Mouse (Mus musculus): ENCODE data around the gene Olfr1302. TPM values are rescaled to one million over a fixed set of nuclear protein-coding genes. Genes with fewer than 3 reads are reported as not detected.

Olfr1302 gene
- not detected in 2 replicates for polyA plus RNA-seq (2021; fragmentation: Nextera tagmentation)
- long read RNA-seq, experiment 1, result 0 reads
- long read RNA-seq, experiment 2, result 0 reads

GRCm38 (mm10) chr2:111777129-111777528, at the start of gene Olfr1302:
Gene Olfr1302, plus strand, starts transcription at chr2:111777429.

DNA sequence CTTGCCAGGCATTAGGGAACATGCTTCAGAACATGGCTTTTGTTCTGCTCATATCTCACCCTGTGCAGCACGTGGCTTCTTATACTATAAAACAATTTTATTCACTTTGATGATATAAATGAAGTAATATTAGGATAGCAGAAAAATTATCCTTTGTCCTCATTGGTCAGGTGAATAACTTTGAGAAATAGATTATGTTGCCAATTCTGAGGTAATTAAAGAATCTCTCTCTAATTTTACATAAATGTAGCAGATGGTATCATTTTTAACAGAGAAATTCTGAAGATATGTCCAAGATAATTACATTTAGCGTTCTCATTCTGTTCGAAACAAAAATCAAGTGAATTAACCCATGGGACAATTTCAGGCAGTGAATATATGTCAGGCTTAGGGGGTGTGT, 26.5 kb upstream of the Olfr1302 start, which contains the start of gene Olfr1301:
Gene Olfr1301 (plus strand): TSS at position 301 of the 400 bp plus-strand sequence.

DNA sequence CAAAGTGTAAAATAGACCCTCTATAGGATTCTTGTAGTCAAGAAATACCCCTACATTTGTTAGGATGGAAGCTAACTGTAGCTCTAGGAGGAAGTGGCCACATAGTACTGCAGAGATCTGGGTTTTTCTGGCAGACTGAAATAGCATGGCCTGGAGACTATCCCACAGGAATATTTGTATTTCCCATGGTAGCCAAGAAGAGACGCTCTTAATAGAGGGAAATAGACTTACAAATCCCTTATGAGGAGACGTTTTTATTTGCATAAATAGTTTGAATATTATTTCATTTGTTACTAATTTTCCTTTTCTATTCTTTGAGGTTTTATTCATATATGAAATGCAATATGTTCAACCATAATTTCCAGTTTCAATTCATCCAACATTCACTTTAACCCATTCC, 43.0 kb downstream of the Olfr1302 start, which contains the start of gene Olfr1303:
Gene Olfr1303 (minus strand): TSS at position 101 of the 400 bp plus-strand sequence.

Other genes starting within 250 kb of the Olfr1302 start
- gene Olfr1294, start 237.1 kb upstream of the Olfr1302 start, polyA plus RNA-seq (2021; fragmentation: Nextera tagmentation), result not detected in 2 replicates
- not detected in 2 replicates for gene Olfr1295, start 207.7 kb upstream of the Olfr1302 start, polyA plus RNA-seq (2021; fragmentation: Nextera tagmentation)
- gene Olfr1297, start 150.9 kb upstream of the Olfr1302 start, polyA plus RNA-seq (2021; fragmentation: Nextera tagmentation), result 0.01 TPM in 1 of 2 replicates, not detected in the other
- gene Olfr1298, start 128.2 kb upstream of the Olfr1302 start, polyA plus RNA-seq (2021; fragmentation: Nextera tagmentation), result not detected in 2 replicates
- gene Olfr1299, start 116.0 kb upstream of the Olfr1302 start, polyA plus RNA-seq (2021; fragmentation: Nextera tagmentation), result not detected in 2 replicates
- not detected in 2 replicates for gene Olfr1301, start 26.4 kb upstream of the Olfr1302 start, polyA plus RNA-seq (2021; fragmentation: Nextera tagmentation)
- gene Olfr1303, start 42.9 kb downstream of the Olfr1302 start, polyA plus RNA-seq (2021; fragmentation: Nextera tagmentation), result not detected in 2 replicates
- not detected in 2 replicates for gene Olfr1305, start 99.7 kb downstream of the Olfr1302 start, polyA plus RNA-seq (2021; fragmentation: Nextera tagmentation)
- not detected in 2 replicates for gene Olfr1306, start 138.8 kb downstream of the Olfr1302 start, polyA plus RNA-seq (2021; fragmentation: Nextera tagmentation)
- not detected in 2 replicates for gene Olfr1307, start 172.0 kb downstream of the Olfr1302 start, polyA plus RNA-seq (2021; fragmentation: Nextera tagmentation)
- not detected in 2 replicates for gene Olfr1308, start 187.5 kb downstream of the Olfr1302 start, polyA plus RNA-seq (2021; fragmentation: Nextera tagmentation)
- gene Olfr1309, start 212.9 kb downstream of the Olfr1302 start, polyA plus RNA-seq (2021; fragmentation: Nextera tagmentation), result not detected in 2 replicates
- not detected in 2 replicates for gene Olfr1310, start 235.3 kb downstream of the Olfr1302 start, polyA plus RNA-seq (2021; fragmentation: Nextera tagmentation)
- not detected in 2 replicates for gene Olfr1311, start 247.0 kb downstream of the Olfr1302 start, polyA plus RNA-seq (2021; fragmentation: Nextera tagmentation)